Mouse (Mus musculus) urinary bladder, postnatal 36 days (tissue): Measurements from ENCODE around the gene Slc26a10.

Experiments
- DNase-seq, 2 experiments: peaks; one replicate each; pipeline ENCODE4 v3.0.0; 2022; ENCODE audit warnings: low spot score in 2 of 2, mixed read lengths in 1 of 2

Slc26a10 gene

GRCm38 (mm10) chr10:127179871-127180694 is at the start of gene Slc26a10:
Gene Slc26a10 (minus strand): TSS chr10:127180645.
- DNase-seq, result no peak

GRCm38 (mm10) chr10:127228897-127229296 is 48.5 kb upstream of the Slc26a10 start:
- peak; percentile 13 to 19 for DNase-seq

GRCm38 (mm10) chr10:127227163-127227562 is 46.7 kb upstream of the Slc26a10 start:
- no peak for DNase-seq

GRCm38 (mm10) chr10:127226318-127226895 is 46.0 kb upstream of the Slc26a10 start:
- DNase-seq, result no peak

- DNase-seq, result no peak
Measured at GRCm38 (mm10) chr10:127225732-127226131, 45.3 kb upstream of the Slc26a10 start.

- DNase-seq, result no peak
Measured at GRCm38 (mm10) chr10:127225213-127225612, 44.8 kb upstream of the Slc26a10 start.

- no peak for DNase-seq
Measured at GRCm38 (mm10) chr10:127218339-127218738, 37.9 kb upstream of the Slc26a10 start.

- no peak for DNase-seq
Measured at GRCm38 (mm10) chr10:127217177-127217576, 36.7 kb upstream of the Slc26a10 start.

GRCm38 (mm10) chr10:127216456-127216855 is 36.0 kb upstream of the Slc26a10 start:
- DNase-seq, result no peak

GRCm38 (mm10) chr10:127214422-127214803 is 34.0 kb upstream of the Slc26a10 start:
- DNase-seq, result no peak

- DNase-seq, result no peak
Measured at GRCm38 (mm10) chr10:127213704-127214421, 33.4 kb upstream of the Slc26a10 start.

- no peak for DNase-seq
Measured at GRCm38 (mm10) chr10:127213272-127213671, 32.8 kb upstream of the Slc26a10 start.

GRCm38 (mm10) chr10:127211414-127211854 is 31.0 kb upstream of the Slc26a10 start, which contains the start of gene Pip4k2c:
Gene Pip4k2c (minus strand): TSS chr10:127211585.
- peak; percentile 90 to 93 for DNase-seq

GRCm38 (mm10) chr10:127210961-127211405 is 30.5 kb upstream of the Slc26a10 start:
- DNase-seq, result peak in 1 of 2 experiments; percentile 18

- DNase-seq, result no peak
Measured at GRCm38 (mm10) chr10:127209928-127210570, 29.6 kb upstream of the Slc26a10 start.

- DNase-seq, result no peak
Measured at GRCm38 (mm10) chr10:127208921-127209320, 28.5 kb upstream of the Slc26a10 start.

- no peak for DNase-seq
Measured at GRCm38 (mm10) chr10:127205373-127205772, 24.9 kb upstream of the Slc26a10 start.

- DNase-seq, result no peak
Measured at GRCm38 (mm10) chr10:127204589-127204988, 24.1 kb upstream of the Slc26a10 start.

- DNase-seq, result no peak
Measured at GRCm38 (mm10) chr10:127203106-127203505, 22.7 kb upstream of the Slc26a10 start.

GRCm38 (mm10) chr10:127200279-127200678 is 19.8 kb upstream of the Slc26a10 start:
- no peak for DNase-seq

- no peak for DNase-seq
Measured at GRCm38 (mm10) chr10:127199474-127199873, 19.0 kb upstream of the Slc26a10 start.

- no peak for DNase-seq
Measured at GRCm38 (mm10) chr10:127199068-127199467, 18.6 kb upstream of the Slc26a10 start.
